In genomic region chr7:109325731-109326130, GRCm38 (mm10) we compare ENCODE assay signal across 18 mouse cellular contexts.
A peak's percentile ranks its signal among the peaks of the same experiment; 100 is the strongest.
DNase-seq lines count a peak whose midpoint lies in the region; ATAC-seq and TF ChIP-seq lines count a peak whose summit lies in the region.
"Had no signal": no experiment of that assay in that cellular context is flagged by ENCODE, and none has a peak within 500 bp of the region (broad histone marks: within the 10 kb centered on the region; RNA-seq: fewer than 3 reads in every experiment).

No protein-coding gene starts in this region.

- no peaks in the 10 kb centered on the region for H3K36me3 ChIP-seq in hindbrain, postnatal 0 days (ENCODE audit: insufficient read depth, low read length)
- H3K36me3 ChIP-seq in hindbrain, embryonic 11.5 days (ENCODE audit: control insufficient read depth, insufficient read depth, low read length): no peaks in the 10 kb centered on the region
- H3K36me3 ChIP-seq: embryonic facial prominence, embryonic 10.5 days; G1E; heart, embryonic 12.5 days; hindbrain, embryonic 12.5 days had no signal

- H3K4me2 ChIP-seq in hindbrain, postnatal 0 days (ENCODE audit: low read depth, low read length): no peak overlapping the region
- no peak overlapping the region for H3K4me2 ChIP-seq in hindbrain, embryonic 11.5 days (replicated peaks; ENCODE audit: low read depth, low read length)
- H3K4me2 ChIP-seq: heart, embryonic 12.5 days; hindbrain, embryonic 12.5 days had no signal

- H3K4me3 ChIP-seq in hindbrain, postnatal 0 days (ENCODE audit: low read length): no peak overlapping the region
- H3K4me3 ChIP-seq in hindbrain, embryonic 11.5 days (ENCODE audit: low read depth, low read length): no peak overlapping the region
- H3K4me3 ChIP-seq: embryonic facial prominence, embryonic 10.5 days; heart, embryonic 12.5 days; hindbrain, embryonic 12.5 days had no signal

- H3K4me1 ChIP-seq in hindbrain, postnatal 0 days (ENCODE audit: insufficient read depth, low read length): no peaks in the 10 kb centered on the region
- H3K4me1 ChIP-seq in hindbrain, embryonic 11.5 days (replicated peaks; ENCODE audit: control insufficient read depth, insufficient read depth, low read length): no peaks in the 10 kb centered on the region
- H3K4me1 ChIP-seq: embryonic facial prominence, embryonic 10.5 days; heart, embryonic 12.5 days; hindbrain, embryonic 12.5 days had no signal

- no peaks in the 10 kb centered on the region for H3K27me3 ChIP-seq in hindbrain, postnatal 0 days (ENCODE audit: insufficient read depth, low read length)
- no peaks in the 10 kb centered on the region for H3K27me3 ChIP-seq in hindbrain, embryonic 11.5 days (ENCODE audit: control insufficient read depth, insufficient read depth, low read length)
- H3K27me3 ChIP-seq: heart, embryonic 12.5 days; hindbrain, embryonic 12.5 days had no signal

- no peaks in the 10 kb centered on the region for H3K9me3 ChIP-seq in hindbrain, postnatal 0 days (ENCODE audit: low read length)
- H3K9me3 ChIP-seq in hindbrain, embryonic 11.5 days (ENCODE audit: control insufficient read depth, low read length): no peaks in the 10 kb centered on the region
- H3K9me3 ChIP-seq: embryonic facial prominence, embryonic 10.5 days; G1E; heart, embryonic 12.5 days; hindbrain, embryonic 12.5 days had no signal

- DNase-seq in embryo, embryonic 10.5 days (ENCODE audit: low spot score): peak; percentile 3
- DNase-seq in embryo, embryonic 10 days (ENCODE audit: low spot score): no peak
- DNase-seq in hindbrain, postnatal 0 days (ENCODE audit: low spot score): peak; percentile 7
- DNase-seq in hindbrain, embryonic 11.5 days (ENCODE audit: low spot score): no peak
- peak; percentile 35 for DNase-seq in retina, embryonic 14.5 days (ENCODE audit: low spot score)
- DNase-seq in retina, postnatal 1 day: no peak
- no peak for DNase-seq in heart, postnatal 14 days
- DNase-seq: adrenal gland, adult 8-10 months; adrenal gland, postnatal 36 days; B cell, adult 2 months; gastrocnemius, postnatal 14 days; heart, postnatal 36 days had no signal

- no peak overlapping the region for H3K27ac ChIP-seq in hindbrain, postnatal 0 days
- H3K27ac ChIP-seq in hindbrain, embryonic 11.5 days (ENCODE audit: low read depth, low read length): no peak overlapping the region
- H3K27ac ChIP-seq: embryonic facial prominence, embryonic 10.5 days had no signal

- no peak for ATAC-seq in hindbrain, postnatal 0 days
- ATAC-seq in hindbrain, embryonic 11.5 days (ENCODE audit: low FRiP score): no peak
- ATAC-seq: CD4-positive, CD25-positive, alpha-beta regulatory T cell, adult 4 months; hindbrain, embryonic 16.5 days had no signal

- no peak for TF ChIP-seq CTCF in hindbrain, postnatal 0 days (IDR thresholded peaks at IDR 0.05; ENCODE audit: low read depth)

- 62% methylated on average over 3 of the region's 3 CpGs for WGBS in hindbrain, postnatal 0 days
- WGBS in hindbrain, embryonic 11.5 days: 75% methylated on average over 3 of the region's 3 CpGs

- no peak overlapping the region for H3K9ac ChIP-seq in hindbrain, postnatal 0 days (replicated peaks; ENCODE audit: low read length)
- no peak overlapping the region for H3K9ac ChIP-seq in hindbrain, embryonic 11.5 days (ENCODE audit: low read depth, low read length)
- H3K9ac ChIP-seq: heart, embryonic 12.5 days; hindbrain, embryonic 12.5 days had no signal

- intact Hi-C loops in heart, postnatal 14 days (cut with DNase I): no loop called here

Comparison
In these comparisons a context has a peak if more than half of its experiments do, and no peak if none do; other contexts are left out.
1. DNase-seq: peak in embryo, embryonic 10.5 days (single experiment), hindbrain, postnatal 0 days (single experiment) and retina, embryonic 14.5 days (single experiment); none in embryo, embryonic 10 days (single experiment), hindbrain, embryonic 11.5 days (single experiment), retina, postnatal 1 day (single experiment) and heart, postnatal 14 days (0 of 2).